Mouse (Mus musculus) intestine, postnatal 0 days (tissue): ENCODE measurements at regions not wholly inside any gene's neighbourhood (a gene's known extent, or its start where the extent isn't known, plus 50 kb on each side); places are given as distances from the start of the nearest gene placed in this dataset.

Experiments
- ATAC-seq: fragments of 200-750 bp; cut with Nextera tagmentation; 2 replicates; pipeline ENCODE4 v1.8.0; 2017; ENCODE audit warnings: mild to moderate bottlenecking, moderate TSS enrichment, moderate library complexity
- H3K27ac ChIP-seq: fragments of 300-500 bp; sonication (generic); 2 replicates; pipeline ENCODE4 v1.5.1; 2014; ENCODE audit warnings: mild to moderate bottlenecking, low read depth, low read length, moderate library complexity
- H3K27me3 ChIP-seq: fragments of 300-500 bp; sonication (generic); replicated peaks from 2 replicates; pipeline ENCODE4 v1.6.1; 2014; ENCODE audit warnings: low read length, mixed read lengths; ENCODE audit not compliant: control insufficient read depth, insufficient read depth
- H3K36me3 ChIP-seq: fragments of 300-500 bp; sonication (generic); 2 replicates; pipeline ENCODE4 v1.6.1; 2014; ENCODE audit warnings: mild to moderate bottlenecking, moderate library complexity; ENCODE audit not compliant: control insufficient read depth, insufficient read depth
- H3K4me1 ChIP-seq: fragments of 300-500 bp; sonication (generic); replicated peaks from 2 replicates; pipeline ENCODE4 v1.6.1; 2014; ENCODE audit warnings: antibody characterized with exemption, low read length, mixed read lengths; ENCODE audit not compliant: control insufficient read depth, insufficient read depth
- H3K4me2 ChIP-seq: fragments of 300-500 bp; sonication (generic); replicated peaks from 2 replicates; pipeline ENCODE4 v1.6.1; 2014; ENCODE audit warnings: low read depth, mild to moderate bottlenecking, moderate library complexity
- H3K4me3 ChIP-seq: fragments of 300-500 bp; sonication (generic); 2 replicates; pipeline ENCODE4 v1.5.1; 2014; ENCODE audit warnings: low read depth, low read length
- H3K9ac ChIP-seq: fragments of 300-500 bp; sonication (generic); 2 replicates; pipeline ENCODE4 v1.6.1; 2014; ENCODE audit warnings: mild to moderate bottlenecking, low read depth, low read length
- H3K9me3 ChIP-seq: fragments of 300-500 bp; sonication (generic); 2 replicates; pipeline ENCODE4 v1.6.1; 2016; ENCODE audit warnings: mixed run types; ENCODE audit not compliant: control insufficient read depth
- CTCF ChIP-seq: sonication (generic); IDR thresholded peaks from 2 replicates; pipeline ENCODE4 v1.5.1; 2016; ENCODE audit warnings: low read depth, mild to moderate bottlenecking, control low read depth, antibody characterized with exemption, moderate library complexity
- WGBS: fragments of 180-500 bp; shearing (Covaris S2); extraction: QIAGEN DNeasy Blood & Tissue Kit; methylation state at CpG from one replicate; pipeline ENCODE4 v1.1.7; 2014; 5-methylcytosine and 5-hydroxymethylcytosine counted together

GRCm38 (mm10) chr3:101711594-101712171 is 107.2 kb upstream of the Atp1a1 start:
- H3K4me3 ChIP-seq, result no peak overlapping the region
- ATAC-seq, result peak; percentile 59
- peak overlapping the region; percentile 81 for H3K27ac ChIP-seq
- H3K4me1 ChIP-seq, result peaks cover 39% of the 10 kb centered on the region
- WGBS, result 12% methylated on average over 11 of the region's 11 CpGs
- H3K9ac ChIP-seq, result peak overlapping the region; percentile 13; the same call in 1 of the 2 replicates
- H3K9me3 ChIP-seq, result no peaks in the 10 kb centered on the region
- H3K27me3 ChIP-seq, result no peaks in the 10 kb centered on the region
- TF ChIP-seq CTCF, result no peak
- H3K36me3 ChIP-seq, result no peaks in the 10 kb centered on the region
- H3K4me2 ChIP-seq, result peak overlapping the region; percentile 43

DNA sequence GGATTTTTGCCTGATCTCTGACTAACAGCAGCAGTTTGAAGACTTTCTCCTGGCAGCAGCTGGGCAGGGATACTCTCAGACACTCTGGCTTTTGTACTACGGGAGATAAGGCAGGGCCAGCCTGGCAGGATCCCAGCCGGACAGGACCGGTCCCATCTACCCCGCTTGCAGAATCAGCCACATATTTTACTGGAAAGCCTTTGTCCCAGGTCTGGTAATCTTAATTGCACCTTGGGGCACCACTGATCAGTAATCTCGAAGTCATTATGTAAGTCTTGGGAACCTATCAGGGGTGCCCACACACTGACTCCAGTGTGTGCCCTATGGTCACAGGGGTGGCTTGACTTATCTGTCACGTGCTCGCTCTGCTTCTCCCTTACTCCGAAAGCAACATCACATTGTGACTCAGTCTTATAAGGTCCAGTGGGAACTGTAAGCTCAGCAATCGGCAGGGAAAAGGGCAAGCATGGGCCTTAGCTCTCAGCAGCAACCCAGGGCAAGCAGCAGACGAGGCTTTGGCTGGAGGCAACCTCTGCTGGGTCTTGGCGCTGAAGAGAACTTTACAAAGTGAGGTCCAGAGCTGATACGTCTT is 105.0 kb upstream of the Atp1a1 start:
- Histone ChIP-seq H3K4me2 (no peak overlapping the region), H3K27me3 (no peaks in the 10 kb centered on the region), H3K4me3 (no peak overlapping the region), H3K27ac (peak overlapping the region; percentile 75), H3K36me3 (no peaks in the 10 kb centered on the region), H3K9ac (no peak overlapping the region), H3K9me3 (no peaks in the 10 kb centered on the region), H3K4me1 (peaks cover 38% of the 10 kb centered on the region)
- TF ChIP-seq CTCF, result no peak
- 44% methylated on average over 12 of the region's 12 CpGs for WGBS
- peak; percentile 95 for ATAC-seq

- Histone ChIP-seq H3K9me3 (no peaks in the 10 kb centered on the region), H3K4me2 (no peak overlapping the region), H3K27ac (peak overlapping the region; percentile 75), H3K4me3 (no peak overlapping the region), H3K9ac (peak overlapping the region; percentile 32), H3K27me3 (no peaks in the 10 kb centered on the region), H3K36me3 (no peaks in the 10 kb centered on the region), H3K4me1 (peaks cover 33% of the 10 kb centered on the region)
- 56% methylated on average over 8 of the region's 8 CpGs for WGBS
- TF ChIP-seq CTCF, result no peak
- peak; percentile 28 for ATAC-seq
Observed at GRCm38 (mm10) chr3:101708821-101709220, 104.3 kb upstream of the Atp1a1 start.

DNA sequence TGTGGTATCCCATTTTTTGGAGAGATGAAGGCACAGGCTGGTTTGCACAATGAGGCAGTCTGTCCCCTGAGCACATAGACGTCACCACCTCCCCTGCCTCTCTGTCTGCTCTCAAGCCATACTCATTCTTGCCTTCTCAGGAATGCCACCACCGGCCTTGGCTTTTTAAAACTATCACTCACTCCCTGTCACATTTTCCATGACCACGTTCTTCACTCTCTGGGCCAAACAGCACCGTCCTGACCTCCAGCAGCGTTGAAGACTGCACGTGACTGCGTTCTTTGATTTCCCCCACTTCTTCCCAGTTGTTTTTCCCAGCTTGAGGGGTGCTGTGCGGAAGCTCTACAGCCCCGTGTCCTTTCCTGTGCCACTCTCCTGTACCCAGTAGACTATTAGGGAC is 100.4 kb upstream of the Atp1a1 start:
- H3K4me3 ChIP-seq, result no peak overlapping the region
- H3K4me1 ChIP-seq, result peaks cover 10% of the 10 kb centered on the region; the same call in 1 of the 2 replicates
- 61% methylated on average over 9 of the region's 9 CpGs for WGBS
- H3K9me3 ChIP-seq, result no peaks in the 10 kb centered on the region
- H3K27me3 ChIP-seq, result no peaks in the 10 kb centered on the region
- no peak overlapping the region for H3K4me2 ChIP-seq
- no peak overlapping the region for H3K27ac ChIP-seq
- H3K9ac ChIP-seq, result no peak overlapping the region
- H3K36me3 ChIP-seq, result no peaks in the 10 kb centered on the region
- no peak for TF ChIP-seq CTCF
- no peak for ATAC-seq

GRCm38 (mm10) chr3:101704326-101704725 is 99.8 kb upstream of the Atp1a1 start:
- H3K9me3 ChIP-seq, result no peaks in the 10 kb centered on the region
- ATAC-seq, result no peak
- no peaks in the 10 kb centered on the region for H3K27me3 ChIP-seq
- H3K36me3 ChIP-seq, result no peaks in the 10 kb centered on the region
- no peak overlapping the region for H3K4me2 ChIP-seq
- peaks cover 8% of the 10 kb centered on the region; the same call in 1 of the 2 replicates for H3K4me1 ChIP-seq
- no peak overlapping the region for H3K9ac ChIP-seq
- no peak overlapping the region for H3K4me3 ChIP-seq
- no peak overlapping the region for H3K27ac ChIP-seq
- no peak for TF ChIP-seq CTCF
- 97% methylated on average over 5 of the region's 5 CpGs for WGBS

DNA sequence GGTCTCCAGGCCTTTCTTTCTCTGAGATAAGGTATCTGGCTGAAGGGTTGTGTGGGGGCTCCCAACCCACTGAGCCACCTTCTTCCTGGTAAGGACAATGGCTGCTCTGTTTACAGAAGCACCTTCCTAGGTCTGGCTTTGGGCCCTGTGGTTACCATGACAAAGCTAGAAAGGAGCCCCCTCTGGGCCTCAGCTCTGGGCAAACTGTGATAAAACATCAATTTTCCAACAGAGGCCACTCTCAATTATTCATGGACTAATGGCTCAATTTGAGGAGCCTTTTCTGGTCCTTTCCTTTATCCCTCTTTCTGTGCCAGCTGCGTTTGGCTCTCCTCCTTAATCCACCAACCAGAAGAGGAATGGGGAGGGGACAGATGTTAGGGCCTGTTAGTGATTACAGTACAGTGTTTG is 97.3 kb upstream of the Atp1a1 start:
- ATAC-seq, result peak; percentile 67
- WGBS, result 20% methylated on average over 1 of the region's 1 CpGs
- no peaks in the 10 kb centered on the region for H3K9me3 ChIP-seq
- no peak for TF ChIP-seq CTCF
- H3K4me1 ChIP-seq, result peaks cover 8% of the 10 kb centered on the region; the same call in 1 of the 2 replicates
- H3K4me2 ChIP-seq, result no peak overlapping the region
- H3K27ac ChIP-seq, result no peak overlapping the region
- H3K4me3 ChIP-seq, result no peak overlapping the region
- no peak overlapping the region for H3K9ac ChIP-seq
- H3K27me3 ChIP-seq, result no peaks in the 10 kb centered on the region
- H3K36me3 ChIP-seq, result no peaks in the 10 kb centered on the region
